Mouse (Mus musculus) CH12.LX (cell line): ENCODE measurements around the gene Lsm10. TPM values are rescaled to one million over a fixed set of nuclear protein-coding genes. Genes with fewer than 3 reads are reported as not detected.

Experiments
- DNase-seq: peaks from one replicate; pipeline ENCODE4 v3.0.0-alpha.2; 2013; ENCODE audit errors: extremely low read depth
- H3K27ac ChIP-seq: 2 replicates; pipeline ENCODE4 v1.5.1; 2012; ENCODE audit warnings: low read depth, mild to moderate bottlenecking, control low read depth, moderate library complexity; ENCODE audit not compliant: insufficient read depth
- H3K27me3 ChIP-seq: replicated peaks from 2 replicates; pipeline ENCODE3; 2012; ENCODE audit warnings: inconsistent platforms
- H3K36me3 ChIP-seq, 2 experiments: replicated peaks in 1 of 2; 2 replicates each; pipeline versions ENCODE3 to v1.6.1; 2012; ENCODE audit warnings: inconsistent platforms in 1 of 2, low read length in 1 of 2, mild to moderate bottlenecking in 1 of 2, mixed read lengths in 1 of 2, moderate library complexity in 1 of 2; ENCODE audit not compliant: control insufficient read depth in 1 of 2, insufficient read depth in 1 of 2
- H3K4me1 ChIP-seq, 2 experiments: 2 replicates each; pipeline ENCODE4 v1.6.1; 2012; ENCODE audit warnings: inconsistent platforms in 1 of 2, moderate library complexity in 1 of 2; ENCODE audit not compliant: insufficient read depth in 2 of 2, control insufficient read depth in 1 of 2
- H3K4me2 ChIP-seq: 2 replicates; pipeline ENCODE4 v1.6.1; 2012; ENCODE audit warnings: low read depth, mild to moderate bottlenecking, control low read depth; ENCODE audit not compliant: poor library complexity, insufficient read depth, severe bottlenecking
- H3K4me3 ChIP-seq, 3 experiments: fragments of 150-350 bp in 1 of 3; sonication (generic) in 1 of 3; replicated peaks in 1 of 3; 2 replicates each; pipeline versions ENCODE3 to v1.5.1; 2011 to 2012; ENCODE audit warnings: low read depth in 2 of 3, low read length in 2 of 3, mild to moderate bottlenecking in 2 of 3, moderate library complexity in 2 of 3, control low read depth in 1 of 3, improper control_type of control experiment in 1 of 3, inconsistent platforms in 1 of 3, mixed read lengths in 1 of 3; ENCODE audit not compliant: poor library complexity in 1 of 3
- H3K79me2 ChIP-seq: replicated peaks from 2 replicates; pipeline ENCODE4 v1.6.1; 2012; ENCODE audit warnings: mild to moderate bottlenecking, moderate library complexity; ENCODE audit not compliant: control insufficient read depth, poor library complexity, insufficient read depth, severe bottlenecking; ENCODE audit errors: extremely low read depth
- H3K9ac ChIP-seq: 2 replicates; pipeline ENCODE4 v1.6.1; 2012; ENCODE audit warnings: low read depth, mild to moderate bottlenecking, control low read depth, moderate library complexity; ENCODE audit not compliant: insufficient read depth
- H3K9me3 ChIP-seq: replicated peaks from 2 replicates; pipeline ENCODE3; 2012; ENCODE audit warnings: low read length, inconsistent platforms, mixed read lengths
- BHLHE40 ChIP-seq: IDR thresholded peaks from 2 replicates; pipeline ENCODE4 v1.6.1; 2011; ENCODE audit warnings: mild to moderate bottlenecking, low read depth, low read length, improper control_type of control experiment
- CHD2 ChIP-seq: IDR thresholded peaks from 2 replicates; pipeline ENCODE4 v1.6.1; 2011; ENCODE audit warnings: low read length, improper control_type of control experiment
- ELF1 ChIP-seq: IDR thresholded peaks from 2 replicates; pipeline ENCODE4 v1.6.1; 2014; ENCODE audit warnings: low read depth, mild to moderate bottlenecking, inconsistent platforms, low read length, improper control_type of control experiment
- EP300 ChIP-seq: IDR thresholded peaks from 2 replicates; pipeline ENCODE4 v1.6.1; 2011; ENCODE audit warnings: low read length, improper control_type of control experiment
- GABPA ChIP-seq: IDR thresholded peaks from 2 replicates; pipeline ENCODE4 v1.6.1; 2012; ENCODE audit warnings: low read depth, low read length, improper control_type of control experiment, inconsistent platforms; ENCODE audit not compliant: insufficient replicate concordance
- IRF4 ChIP-seq: IDR thresholded peaks from 2 replicates; pipeline ENCODE4 v1.6.1; 2014; ENCODE audit warnings: low read depth, mild to moderate bottlenecking, inconsistent platforms, low read length, improper control_type of control experiment
- JUN ChIP-seq: IDR thresholded peaks from 2 replicates; pipeline ENCODE4 v1.6.1; 2011; ENCODE audit warnings: low read depth, mild to moderate bottlenecking, low read length, improper control_type of control experiment, moderate library complexity; ENCODE audit not compliant: insufficient read depth
- MAFK ChIP-seq: IDR thresholded peaks from 2 replicates; pipeline ENCODE4 v1.6.1; 2011; ENCODE audit warnings: low read length, improper control_type of control experiment; ENCODE audit not compliant: insufficient replicate concordance
- MAZ ChIP-seq: IDR thresholded peaks from 2 replicates; pipeline ENCODE4 v1.6.1; 2012; ENCODE audit warnings: low read depth, mild to moderate bottlenecking, inconsistent platforms, low read length, improper control_type of control experiment, moderate library complexity
- MXI1 ChIP-seq: IDR thresholded peaks from 2 replicates; pipeline ENCODE4 v1.6.1; 2011; ENCODE audit warnings: mild to moderate bottlenecking, low read depth, low read length, improper control_type of control experiment
- MYC ChIP-seq: IDR thresholded peaks from 2 replicates; pipeline ENCODE4 v1.6.1; 2011; ENCODE audit warnings: low read depth, mild to moderate bottlenecking, improper control_type of control experiment, low read length
- NELFE ChIP-seq: IDR thresholded peaks from 2 replicates; pipeline ENCODE4 v1.6.1; 2011; ENCODE audit warnings: low read depth, low read length, improper control_type of control experiment
- PAX5 ChIP-seq: IDR thresholded peaks from 2 replicates; pipeline ENCODE4 v1.6.1; 2012; ENCODE audit warnings: low read length, inconsistent platforms, mixed read lengths
- POLR2A ChIP-seq: IDR thresholded peaks from 2 replicates; pipeline ENCODE4 v1.6.1; 2011; ENCODE audit warnings: low read depth, mild to moderate bottlenecking, improper control_type of control experiment, low read length
- POLR2AphosphoS2 ChIP-seq: IDR thresholded peaks from 2 replicates; pipeline ENCODE4 v1.6.1; 2011; ENCODE audit warnings: low read depth, low read length, improper control_type of control experiment
- RAD21 ChIP-seq: IDR thresholded peaks from 2 replicates; pipeline ENCODE4 v1.6.1; 2011; ENCODE audit warnings: low read depth, mild to moderate bottlenecking, low read length, improper control_type of control experiment, moderate library complexity
- SMC3 ChIP-seq: IDR thresholded peaks from 2 replicates; pipeline ENCODE4 v1.6.1; 2011; ENCODE audit warnings: low read depth, low read length, improper control_type of control experiment
- TBP ChIP-seq: conservative IDR thresholded peaks from 2 replicates; pipeline ENCODE4 v1.6.1; 2011; ENCODE audit warnings: low read depth, low read length, improper control_type of control experiment
- TCF12 ChIP-seq: IDR thresholded peaks from 2 replicates; pipeline ENCODE4 v1.6.1; 2014; ENCODE audit warnings: low read depth, mild to moderate bottlenecking, inconsistent platforms, low read length, improper control_type of control experiment
- UBTF ChIP-seq: IDR thresholded peaks from 2 replicates; pipeline ENCODE4 v1.6.1; 2012; ENCODE audit warnings: low read depth, mild to moderate bottlenecking, inconsistent platforms, low read length, improper control_type of control experiment, moderate library complexity
- USF2 ChIP-seq: conservative IDR thresholded peaks from 2 replicates; pipeline ENCODE4 v1.6.1; 2011; ENCODE audit warnings: low read depth, low read length, improper control_type of control experiment
- ZC3H11A ChIP-seq: IDR thresholded peaks from 2 replicates; pipeline ENCODE4 v1.6.1; 2012; ENCODE audit warnings: low read depth, mild to moderate bottlenecking, inconsistent platforms, low read length, improper control_type of control experiment
- ZNF384 ChIP-seq: IDR thresholded peaks from 2 replicates; pipeline ENCODE4 v1.6.1; 2012; ENCODE audit warnings: low read depth, low read length, improper control_type of control experiment, inconsistent platforms
- dilution Hi-C: fragments of 300-500 bp; cut with MboI; formaldehyde crosslinking; loops from 2 replicates; pipeline ENCODE4 v1.14.3; 2020; ENCODE audit warnings: low sequenced_read_pairs; ENCODE audit not compliant: extremely low pct_unique_long_range_greater_than_20kb, extremely low pct_ligation_motif_present
- in situ Hi-C: fragments of 300-500 bp; cut with MboI; formaldehyde crosslinking; loops from 3 replicates; pipeline ENCODE4 v1.14.3; 2019; ENCODE audit warnings: low sequenced_read_pairs, low pct_ligation_motif_present, low pct_unique_long_range_greater_than_20kb, mixed read lengths
- polyA plus RNA-seq: library from polyadenylated mRNA; unstranded; fragments of >175 nt; gene quantifications from 2 replicates; pipeline ENCODE4 v1.2.1, GENCODE M21; 2012; ENCODE audit warnings: low read depth; ENCODE audit not compliant: insufficient read length
- total RNA-seq, 2 experiments: library from RNA; depleted of rRNA; stranded (reverse); fragments of 300-350 nt in 1 of 2; fragments of >200 nt in 1 of 2; gene quantifications; 2 replicates each; pipeline ENCODE4 v1.2.3; 2012 to 2014

Lsm10 gene
- total and polyA plus RNA-seq, 3 experiments = 49.2 to 63.9 (median 52.1) TPM

DNA sequence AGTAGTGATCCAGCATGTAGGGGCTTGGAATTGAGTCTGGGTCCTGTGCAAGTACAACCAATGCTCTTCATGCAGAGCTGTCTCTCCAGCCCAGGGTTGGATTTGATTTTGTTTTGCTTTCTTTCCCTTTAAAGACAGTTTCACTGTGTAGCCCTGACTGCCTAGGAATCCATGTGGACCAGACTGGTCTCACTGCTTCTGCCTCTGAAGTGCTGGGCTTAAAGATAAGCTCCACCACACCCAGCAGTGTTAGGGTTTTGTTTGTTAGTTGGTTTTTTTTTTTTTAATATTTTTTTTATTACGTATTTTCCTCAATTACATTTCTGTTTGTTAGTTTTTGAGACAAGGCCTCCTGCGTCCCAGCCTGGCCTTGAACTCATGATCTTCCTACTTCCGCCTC lies 2.9 kb downstream of the Lsm10 start:
- no peak overlapping the region for H3K9ac ChIP-seq
- H3K27ac ChIP-seq = no peak overlapping the region
- no peak overlapping the region for H3K4me2 ChIP-seq
- no peak for TF ChIP-seq BHLHE40
- TF ChIP-seq MXI1 = no peak
- no peak for TF ChIP-seq TBP
- no peak for TF ChIP-seq PAX5
- no peak for TF ChIP-seq GABPA
- TF ChIP-seq MAFK = no peak
- no peak for TF ChIP-seq EP300
- TF ChIP-seq UBTF = no peak
- TF ChIP-seq, all 38 proteins: peak for 0
- dilution Hi-C loops = no loop called here
- peaks cover 20 to 57% of the 10 kb centered on the region in 2 experiments for H3K4me1 ChIP-seq
- in situ Hi-C loops = no loop called here
- H3K36me3 ChIP-seq = peaks cover 14 to 39% of the 10 kb centered on the region in 2 experiments
- H3K9me3 ChIP-seq = no peaks in the 10 kb centered on the region
- H3K27me3 ChIP-seq = no peaks in the 10 kb centered on the region
- H3K4me3 ChIP-seq = no peak overlapping the region
- DNase-seq = no peak
- H3K79me2 ChIP-seq = peaks cover 15% of the 10 kb centered on the region

DNA sequence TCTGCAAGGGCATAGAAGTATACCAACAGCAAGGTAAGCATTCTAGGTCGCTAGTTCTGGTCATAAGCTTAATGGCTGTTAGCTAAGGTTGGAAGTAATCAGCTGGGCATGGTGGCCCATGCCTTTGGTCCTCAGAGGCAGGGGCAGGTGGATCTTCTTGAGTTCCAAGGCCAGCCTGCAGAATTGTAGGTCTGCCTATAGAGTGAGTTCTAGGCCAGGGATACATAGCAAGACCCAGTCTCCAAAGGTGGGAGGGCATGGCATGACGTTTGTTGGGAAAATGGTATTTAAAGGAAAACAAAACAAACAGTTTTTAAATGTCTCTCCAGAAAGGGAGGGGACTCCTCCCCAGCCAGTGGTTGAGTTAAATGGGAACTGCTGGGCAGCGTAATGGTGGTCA lies 4.3 kb downstream of the Lsm10 start:
- no peak for DNase-seq
- TF ChIP-seq CHD2 (no peak), TCF12 (no peak), POLR2A (no peak), IRF4 (no peak), TBP (no peak), ZC3H11A (no peak), SMC3 (no peak), ZNF384 (no peak), MAZ (no peak), BHLHE40 (no peak), NELFE (no peak), RAD21 (no peak), ELF1 (no peak), MYC (no peak), PAX5 (no peak), POLR2AphosphoS2 (no peak), EP300 (no peak), JUN (no peak), USF2 (no peak)
- dilution Hi-C loops = no loop called here
- H3K4me3 ChIP-seq = no peak overlapping the region
- peaks cover 14 to 39% of the 10 kb centered on the region in 2 experiments for H3K36me3 ChIP-seq
- peaks cover 20 to 64% of the 10 kb centered on the region in 2 experiments for H3K4me1 ChIP-seq
- no peaks in the 10 kb centered on the region for H3K9me3 ChIP-seq
- H3K4me2 ChIP-seq = no peak overlapping the region
- H3K79me2 ChIP-seq = peaks cover 27% of the 10 kb centered on the region
- H3K9ac ChIP-seq = no peak overlapping the region
- no peak overlapping the region for H3K27ac ChIP-seq
- in situ Hi-C loops = no loop called here
- no peaks in the 10 kb centered on the region for H3K27me3 ChIP-seq
